Mouse (Mus musculus) thymus, adult 18-20 months (tissue): Measurements from ENCODE around the gene Klf16.
A peak's percentile ranks its signal among the peaks of the same experiment; 100 is the strongest.
"Not testable (repeated sequence)": the region's sequence is repeated elsewhere in the genome, so short reads cannot be mapped to it uniquely, and the experiment has no call there.

ENCODE experiments used
- DNase-seq, 2 experiments: peaks; one replicate each; pipeline ENCODE4 v3.0.0; 2022; ENCODE audit warnings: mixed read lengths in 2 of 2

Klf16 gene

GRCm38 (mm10) chr10:80605721-80606120, 28.6 kb upstream of the Klf16 start, which contains the start of gene Gm49322:
Gm49322 (plus strand) TSS chr10:80606021.
- not testable (repeated sequence) for DNase-seq

GRCm38 (mm10) chr10:80604988-80605387, 27.9 kb upstream of the Klf16 start:
- DNase-seq = no peak

GRCm38 (mm10) chr10:80604001-80604509, 26.9 kb upstream of the Klf16 start:
- no peak for DNase-seq

GRCm38 (mm10) chr10:80603364-80603763, 26.2 kb upstream of the Klf16 start:
- no peak for DNase-seq

DNA sequence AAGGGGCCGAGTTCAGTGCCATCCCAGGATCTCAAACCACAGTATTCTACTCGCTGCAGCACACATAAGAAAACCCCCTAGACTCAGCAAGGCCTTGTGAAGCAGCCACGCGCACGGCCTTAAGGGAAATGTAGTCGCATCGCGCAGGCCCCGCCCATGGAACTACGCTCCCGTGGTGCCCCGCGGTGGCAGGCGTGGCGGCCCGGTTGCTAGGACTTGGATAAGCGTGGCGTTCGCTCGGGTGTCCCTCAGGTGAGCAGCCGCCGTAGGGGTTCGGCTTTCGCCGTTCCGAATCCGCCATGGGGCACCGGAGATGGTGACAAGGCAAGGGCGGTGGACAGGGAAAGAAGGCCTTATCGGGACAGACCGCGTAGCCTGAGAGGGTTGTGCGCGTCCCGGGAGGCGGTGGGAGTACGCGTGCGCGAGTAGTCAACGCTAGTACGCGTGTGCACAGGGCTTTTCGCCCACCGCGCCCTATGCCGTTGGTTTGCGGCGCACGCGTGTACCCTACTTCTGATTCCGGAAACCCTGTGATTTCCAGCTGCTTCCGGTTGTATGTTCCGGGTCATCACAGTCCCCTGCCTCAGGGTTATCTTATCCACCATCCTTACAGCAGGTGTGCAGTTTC, 25.7 kb upstream of the Klf16 start, which contains the start of the genes Scamp4 and Adat3:
Gene Scamp4 (plus strand): TSS at position 175 of the 628 bp plus-strand sequence.
Gene Adat3 (plus strand): TSS at position 183 of the 628 bp plus-strand sequence.
- DNase-seq = peak; percentile 92 to 94

GRCm38 (mm10) chr10:80596318-80596717, 19.2 kb upstream of the Klf16 start:
- no peak for DNase-seq

DNA sequence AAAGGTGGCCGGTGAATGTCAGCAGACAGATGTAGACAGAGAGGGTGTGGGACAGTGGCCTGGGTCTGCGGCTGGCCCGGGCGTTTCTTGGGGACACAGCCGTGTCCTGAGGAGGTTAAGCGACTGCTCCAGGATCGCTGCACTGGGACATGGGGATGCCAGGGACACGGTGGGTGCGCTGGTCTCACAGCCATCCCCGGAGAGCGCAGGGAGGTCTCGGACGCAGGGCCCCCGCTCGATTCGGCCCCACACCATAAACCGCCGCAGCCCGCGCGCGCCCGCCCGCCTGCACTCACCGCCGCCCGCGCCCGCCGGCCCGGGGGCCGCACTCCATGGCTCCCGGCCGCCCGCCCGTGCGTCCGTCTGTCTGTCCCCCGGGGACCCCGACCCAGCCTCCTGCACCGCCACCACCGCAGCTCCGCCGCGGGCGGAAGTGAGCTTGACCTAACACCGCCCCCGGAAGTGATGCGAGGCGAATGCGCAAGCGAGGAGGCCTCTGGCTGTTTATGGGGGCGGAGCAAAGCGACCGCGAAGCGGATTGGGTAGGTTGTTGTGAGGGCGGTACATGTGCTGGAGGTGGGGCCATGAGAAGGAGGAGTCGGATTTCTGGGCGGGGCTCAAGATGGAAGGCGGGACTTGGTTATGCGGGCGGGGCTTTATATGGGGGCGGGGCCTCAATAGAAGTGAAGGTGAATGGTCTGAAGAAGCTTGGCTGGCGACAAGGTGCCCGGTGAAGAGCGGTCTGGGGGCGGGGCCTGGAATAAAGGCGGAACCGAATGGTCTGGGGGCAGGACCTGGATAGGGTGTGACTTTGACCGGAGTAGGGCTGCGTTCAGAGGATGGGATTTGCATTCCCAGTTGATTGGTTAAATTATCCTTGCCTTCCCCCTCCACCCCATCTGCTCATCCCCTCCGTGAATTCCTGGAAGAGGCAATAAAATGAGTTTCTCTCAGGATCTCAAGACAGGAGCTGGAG, 13.0 kb upstream of the Klf16 start, which contains the start of gene Abhd17a:
Gene Abhd17a (minus strand): TSS at position 463 of the 976 bp plus-strand sequence.
- DNase-seq = peak; percentile 92 to 93

- DNase-seq = no peak
Observed at GRCm38 (mm10) chr10:80589127-80589878, 12.2 kb upstream of the Klf16 start.

GRCm38 (mm10) chr10:80587305-80587657, 10.2 kb upstream of the Klf16 start:
- no peak for DNase-seq

- DNase-seq = no peak
Observed at GRCm38 (mm10) chr10:80586407-80587304, 9.5 kb upstream of the Klf16 start.

GRCm38 (mm10) chr10:80585581-80585980, 8.5 kb upstream of the Klf16 start:
- no peak for DNase-seq

DNA sequence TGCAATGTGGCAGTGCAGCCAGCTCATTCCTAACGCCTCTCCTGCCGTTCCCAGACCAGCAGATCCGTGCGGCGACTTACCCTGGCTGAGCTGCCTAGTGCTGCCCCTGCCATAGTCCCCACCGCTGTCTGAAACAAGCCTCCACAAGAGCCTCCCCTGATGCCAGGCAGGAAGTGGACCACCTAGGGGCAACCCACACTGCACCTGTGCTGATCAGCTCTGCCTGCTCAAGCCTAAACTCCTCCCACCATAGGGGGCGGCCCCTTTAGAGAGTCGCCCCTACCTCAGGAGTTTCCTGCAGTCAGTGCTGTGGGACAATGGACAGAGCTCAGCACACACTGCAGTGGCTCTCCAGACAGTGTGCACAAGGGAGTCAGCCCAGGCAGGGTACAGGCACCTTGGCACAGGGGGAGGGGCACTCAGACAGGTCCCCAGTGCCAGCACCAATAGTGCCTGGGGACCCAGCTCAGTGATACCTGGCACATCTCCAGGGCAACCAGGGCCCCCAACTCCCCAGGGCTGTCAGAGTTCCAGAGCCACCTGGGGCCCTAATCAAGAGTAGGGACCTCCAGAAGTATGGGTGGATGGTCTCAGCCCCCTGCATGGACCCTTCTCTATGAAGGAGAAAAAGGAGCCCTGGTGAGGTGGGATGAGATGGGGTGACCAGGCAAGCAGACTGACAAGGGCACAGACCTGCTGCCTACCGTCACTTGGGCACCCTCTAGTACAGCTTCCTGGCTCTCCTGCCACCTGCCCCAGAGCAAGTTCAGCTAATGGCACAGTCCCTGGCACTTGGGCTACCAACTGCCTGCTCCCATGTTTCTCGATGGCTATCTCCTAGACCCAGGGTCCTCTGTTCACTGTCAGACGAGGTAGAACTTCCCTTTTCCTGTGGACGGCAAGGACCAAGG, 7.8 kb upstream of the Klf16 start:
- peak in 1 of 2 experiments; percentile 64 for DNase-seq

DNA sequence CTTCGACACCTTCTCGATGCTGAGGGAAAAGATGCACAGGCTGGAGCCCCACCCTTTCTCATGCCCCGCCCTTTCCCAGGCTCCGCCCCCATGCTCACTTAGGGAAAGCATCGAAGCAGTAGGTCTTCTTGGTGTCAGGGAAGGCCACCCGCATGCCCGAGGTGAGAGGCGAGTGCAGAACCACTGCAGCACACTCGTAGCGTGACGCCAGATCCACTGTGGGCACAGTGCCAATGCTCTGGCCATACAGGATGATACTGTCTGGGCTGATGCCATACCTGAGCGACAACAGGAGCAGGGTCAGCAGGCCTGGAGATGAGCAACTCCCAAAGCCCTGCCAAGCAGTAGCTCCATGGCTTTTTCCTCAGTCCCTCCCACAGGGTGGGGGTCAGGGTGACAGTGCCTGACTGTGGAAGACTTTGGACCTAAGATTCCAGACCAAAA, 6.9 kb upstream of the Klf16 start:
- DNase-seq = no peak

GRCm38 (mm10) chr10:80583047-80583446, 5.9 kb upstream of the Klf16 start:
- no peak for DNase-seq

DNA sequence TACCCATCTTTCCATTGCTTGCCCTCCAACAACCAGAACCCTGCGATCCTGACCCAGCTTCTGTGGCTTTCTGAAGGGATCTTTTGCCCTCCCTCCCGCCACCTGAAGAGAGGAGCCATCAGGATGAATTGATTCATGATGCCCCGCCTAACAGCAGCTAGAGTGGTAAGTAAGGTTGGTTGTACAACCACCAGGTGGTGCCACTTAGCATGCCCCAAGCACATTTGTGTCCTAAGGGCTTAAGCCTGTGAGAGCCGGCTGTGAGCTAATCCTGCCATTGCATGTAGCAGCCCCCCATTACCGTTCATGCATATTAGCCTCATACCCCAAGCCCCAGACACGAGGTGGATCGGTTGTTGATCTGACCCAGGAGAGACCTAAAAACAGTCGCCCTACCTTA, 1.8 kb upstream of the Klf16 start:
- peak in 1 of 2 experiments; percentile 74 for DNase-seq

DNA sequence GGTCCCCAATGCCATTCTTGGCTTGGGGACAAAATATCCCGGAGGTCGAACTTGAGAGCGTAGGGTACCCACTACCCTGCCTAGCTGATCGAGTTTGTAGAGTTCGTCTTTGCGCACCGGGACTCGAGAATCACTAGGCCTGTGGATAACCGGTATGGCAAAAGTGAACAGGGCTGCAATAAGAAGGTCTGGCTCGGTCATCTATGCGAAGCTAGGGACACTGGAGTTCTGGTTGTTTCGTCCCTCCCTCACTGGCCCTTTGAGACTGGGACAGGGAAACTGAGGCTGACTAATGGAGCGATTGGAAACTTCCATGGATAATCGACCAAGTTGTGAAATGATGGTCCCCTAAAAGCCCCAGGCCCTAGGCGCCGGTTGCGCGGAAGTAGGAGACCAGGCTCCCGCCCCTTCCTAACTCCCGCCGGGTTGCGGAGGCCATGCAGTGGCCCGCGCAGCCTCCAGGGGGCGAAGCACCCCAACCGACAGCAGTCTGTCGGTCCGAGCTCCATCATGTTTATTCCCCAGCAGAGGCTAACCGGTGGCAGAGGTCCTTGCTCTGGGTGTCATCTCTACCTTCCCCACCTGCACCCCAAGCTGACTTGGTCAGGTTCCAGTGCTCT, 1.1 kb upstream of the Klf16 start:
- DNase-seq = peak; percentile 78 to 82

GRCm38 (mm10) chr10:80576351-80577194, 548 bp downstream of the Klf16 start:
- peak in 1 of 2 experiments; percentile 68 for DNase-seq

- no peak for DNase-seq
Observed at GRCm38 (mm10) chr10:80575925-80576324, 1.2 kb downstream of the Klf16 start.

DNA sequence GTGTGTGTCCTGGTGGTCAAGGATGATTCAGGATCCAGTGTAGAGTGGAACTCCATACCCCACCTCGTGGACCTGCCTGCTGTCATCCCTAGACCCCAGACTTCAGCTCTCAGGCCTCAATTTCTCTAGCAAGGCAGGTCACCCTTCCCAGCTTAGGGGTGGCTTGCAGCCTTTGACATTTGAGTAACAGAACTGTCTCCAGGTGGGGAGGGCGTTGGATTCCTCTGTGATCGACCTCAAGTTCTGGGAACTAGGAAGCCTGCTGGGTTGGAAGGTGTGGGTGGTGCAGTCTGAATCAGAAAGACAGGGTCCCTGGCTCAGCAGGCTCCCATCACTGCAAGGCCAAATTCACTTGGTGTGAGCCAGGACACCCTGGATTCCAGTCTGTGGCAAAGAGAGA, 2.2 kb downstream of the Klf16 start:
- no peak for DNase-seq
